Mouse (Mus musculus): ENCODE measurements around the gene Ncan. TPM values are rescaled to one million over a fixed set of nuclear protein-coding genes. Genes with fewer than 3 reads are reported as not detected.

Ncan gene
- polyA plus RNA-seq, 1 experiment: 0.06 TPM

GRCm38 (mm10) chr8:70112401-70113016, 8.2 kb downstream of the Ncan start:
- Histone ChIP-seq H3K27me3 (replicated peaks; ENCODE audit: control insufficient read depth, insufficient read depth, low read length) (no peaks in the 10 kb centered on the region), H3K4me3 (ENCODE audit: insufficient read depth, low read depth, low read length) (no peak overlapping the region), H3K4me1 (ENCODE audit: control insufficient read depth, insufficient read depth, low read length) (no peaks in the 10 kb centered on the region), H3K36me3 (ENCODE audit: control insufficient read depth, insufficient read depth, low read length) (no peaks in the 10 kb centered on the region), H3K27ac (ENCODE audit: insufficient read depth, low read depth, low read length) (no peak overlapping the region)
- TF ChIP-seq POLR2A (IDR thresholded peaks at IDR 0.05; ENCODE audit: low read depth, low read length) (no peak), CTCF (conservative IDR thresholded peaks at IDR 0.05; ENCODE audit: insufficient read depth, insufficient read length, low read depth, low read length) (no peak)
- DNase-seq: no peak
- 7% methylated on average over 43 of the region's 43 CpGs for WGBS

DNA sequence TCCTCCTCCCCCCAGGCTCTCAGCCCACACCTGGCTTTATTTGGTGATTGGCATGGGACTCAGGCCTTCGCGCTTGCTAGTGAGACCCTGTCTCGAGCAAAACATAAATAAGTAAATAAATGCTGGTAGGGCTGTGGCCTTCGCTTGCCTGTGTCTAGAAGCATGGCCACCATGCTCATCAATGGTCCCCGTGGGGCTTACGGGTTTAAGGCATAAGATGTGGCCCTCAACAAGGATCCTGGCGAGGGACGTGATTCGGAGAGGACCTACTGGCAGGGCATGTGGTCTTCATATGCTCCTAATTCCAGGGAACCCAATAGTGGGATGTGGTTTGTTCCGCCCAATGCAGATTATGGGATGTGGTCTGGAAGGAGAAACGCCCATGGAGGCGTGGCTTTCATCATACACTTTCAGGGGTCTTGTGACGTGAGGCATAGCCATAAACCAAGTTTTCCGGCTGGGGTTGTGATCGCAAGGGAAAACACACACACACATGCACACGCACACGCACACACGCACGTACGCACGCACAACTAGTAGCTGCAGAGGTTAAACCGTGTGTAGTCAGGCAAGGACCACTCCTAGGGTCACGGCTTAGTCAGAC, 9.4 kb downstream of the Ncan start:
- Histone ChIP-seq H3K4me1 (ENCODE audit: control insufficient read depth, insufficient read depth, low read length) (no peaks in the 10 kb centered on the region), H3K36me3 (ENCODE audit: control insufficient read depth, insufficient read depth, low read length) (no peaks in the 10 kb centered on the region), H3K4me3 (ENCODE audit: insufficient read depth, low read depth, low read length) (no peak overlapping the region), H3K27ac (ENCODE audit: insufficient read depth, low read depth, low read length) (no peak overlapping the region), H3K27me3 (replicated peaks; ENCODE audit: control insufficient read depth, insufficient read depth, low read length) (no peaks in the 10 kb centered on the region)
- no peak for TF ChIP-seq POLR2A (IDR thresholded peaks at IDR 0.05; ENCODE audit: low read depth, low read length)
- no peak for TF ChIP-seq CTCF (conservative IDR thresholded peaks at IDR 0.05; ENCODE audit: insufficient read depth, insufficient read length, low read depth, low read length)
- WGBS: 49% methylated on average over 23 of the region's 23 CpGs
- DNase-seq: no peak

DNA sequence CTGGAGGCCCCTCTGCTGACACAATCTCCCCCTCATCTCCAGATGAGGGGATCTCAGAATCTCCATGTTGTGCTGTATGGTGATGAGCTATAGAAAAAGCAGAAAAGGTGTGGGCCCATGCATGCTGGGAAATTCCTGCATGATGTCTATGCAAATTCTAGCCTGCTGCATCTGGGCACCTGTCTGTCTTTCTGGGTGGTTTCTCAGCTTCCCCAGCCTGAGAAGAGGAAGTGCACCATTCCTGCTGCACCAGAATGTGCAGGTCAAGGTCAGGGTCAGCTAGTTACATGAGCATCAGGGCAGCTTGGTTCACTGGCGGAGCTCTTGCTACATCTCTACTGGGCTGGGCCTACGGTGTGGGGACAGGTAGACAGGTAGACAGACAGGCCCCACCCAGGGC, 10.2 kb downstream of the Ncan start:
- H3K27ac ChIP-seq (ENCODE audit: insufficient read depth, low read depth, low read length): no peak overlapping the region
- no peak for DNase-seq
- 87% methylated on average over 2 of the region's 2 CpGs for WGBS
- TF ChIP-seq POLR2A (IDR thresholded peaks at IDR 0.05; ENCODE audit: low read depth, low read length) (no peak), CTCF (conservative IDR thresholded peaks at IDR 0.05; ENCODE audit: insufficient read depth, insufficient read length, low read depth, low read length) (no peak)
- no peaks in the 10 kb centered on the region for H3K27me3 ChIP-seq (replicated peaks; ENCODE audit: control insufficient read depth, insufficient read depth, low read length)
- no peaks in the 10 kb centered on the region for H3K4me1 ChIP-seq (ENCODE audit: control insufficient read depth, insufficient read depth, low read length)
- H3K4me3 ChIP-seq (ENCODE audit: insufficient read depth, low read depth, low read length): no peak overlapping the region
- no peaks in the 10 kb centered on the region for H3K36me3 ChIP-seq (ENCODE audit: control insufficient read depth, insufficient read depth, low read length)

- no peak for TF ChIP-seq CTCF (conservative IDR thresholded peaks at IDR 0.05; ENCODE audit: insufficient read depth, insufficient read length, low read depth, low read length)
- TF ChIP-seq POLR2A (IDR thresholded peaks at IDR 0.05; ENCODE audit: low read depth, low read length): no peak
- no peak overlapping the region for H3K27ac ChIP-seq (ENCODE audit: insufficient read depth, low read depth, low read length)
- no peaks in the 10 kb centered on the region for H3K27me3 ChIP-seq (replicated peaks; ENCODE audit: control insufficient read depth, insufficient read depth, low read length)
- H3K36me3 ChIP-seq (ENCODE audit: control insufficient read depth, insufficient read depth, low read length): no peaks in the 10 kb centered on the region
- no peak for DNase-seq
- 65% methylated on average over 7 of the region's 7 CpGs for WGBS
- H3K4me3 ChIP-seq (ENCODE audit: insufficient read depth, low read depth, low read length): no peak overlapping the region
- H3K4me1 ChIP-seq (ENCODE audit: control insufficient read depth, insufficient read depth, low read length): no peaks in the 10 kb centered on the region
Measured at GRCm38 (mm10) chr8:70104922-70105321, 15.8 kb downstream of the Ncan start.

DNA sequence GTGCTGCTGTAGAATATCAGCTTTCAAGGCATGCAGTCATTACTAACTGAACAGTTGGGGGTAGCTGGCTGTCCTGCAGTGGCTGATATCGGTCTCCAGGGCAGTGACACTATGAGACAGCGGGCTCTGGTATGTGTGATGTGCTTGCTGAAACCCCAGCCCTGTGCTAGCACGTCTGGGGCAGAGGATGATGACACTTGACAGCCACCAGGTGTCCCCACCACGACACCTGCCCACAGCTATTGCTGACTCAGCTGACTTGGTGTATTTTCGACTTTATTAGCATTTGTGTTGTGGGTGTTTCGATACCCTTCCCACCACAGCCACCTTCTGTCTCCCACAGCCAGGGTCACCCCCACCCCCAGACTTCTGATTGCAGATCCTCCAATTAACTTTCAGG, 16.2 kb downstream of the Ncan start:
- no peak overlapping the region for H3K4me3 ChIP-seq (ENCODE audit: insufficient read depth, low read depth, low read length)
- peak; percentile 52 for DNase-seq
- no peaks in the 10 kb centered on the region for H3K4me1 ChIP-seq (ENCODE audit: control insufficient read depth, insufficient read depth, low read length)
- no peaks in the 10 kb centered on the region for H3K27me3 ChIP-seq (replicated peaks; ENCODE audit: control insufficient read depth, insufficient read depth, low read length)
- no peak overlapping the region for H3K27ac ChIP-seq (ENCODE audit: insufficient read depth, low read depth, low read length)
- TF ChIP-seq CTCF (conservative IDR thresholded peaks at IDR 0.05; ENCODE audit: insufficient read depth, insufficient read length, low read depth, low read length): peak; percentile 88
- no peak for TF ChIP-seq POLR2A (IDR thresholded peaks at IDR 0.05; ENCODE audit: low read depth, low read length)
- 11% methylated on average over 6 of the region's 6 CpGs for WGBS
- H3K36me3 ChIP-seq (ENCODE audit: control insufficient read depth, insufficient read depth, low read length): no peaks in the 10 kb centered on the region

DNA sequence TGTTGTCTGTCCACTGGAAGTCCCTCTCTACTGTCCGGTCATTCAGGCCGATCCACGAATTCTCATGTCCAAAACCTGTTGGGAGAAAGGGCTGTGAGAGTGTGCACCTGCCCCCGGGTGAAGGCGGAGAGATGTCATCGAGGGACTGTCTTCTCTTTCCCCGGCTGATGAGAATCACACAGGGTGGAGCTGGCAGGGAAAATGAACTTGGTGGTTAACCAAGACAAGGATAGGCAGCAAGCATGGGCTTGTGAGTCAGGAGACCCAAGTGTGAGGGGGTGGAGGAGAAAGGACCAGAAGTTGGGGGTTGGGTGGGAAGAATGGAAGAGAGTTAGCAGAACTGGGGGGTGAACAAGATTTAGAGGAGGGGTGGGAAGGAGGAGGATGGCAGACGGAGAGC, 20.4 kb downstream of the Ncan start:
- no peaks in the 10 kb centered on the region for H3K4me1 ChIP-seq (ENCODE audit: control insufficient read depth, insufficient read depth, low read length)
- DNase-seq: no peak
- WGBS: 76% methylated on average over 8 of the region's 8 CpGs
- H3K36me3 ChIP-seq (ENCODE audit: control insufficient read depth, insufficient read depth, low read length): no peaks in the 10 kb centered on the region
- H3K27ac ChIP-seq (ENCODE audit: insufficient read depth, low read depth, low read length): no peak overlapping the region
- H3K27me3 ChIP-seq (replicated peaks; ENCODE audit: control insufficient read depth, insufficient read depth, low read length): no peaks in the 10 kb centered on the region
- no peak for TF ChIP-seq POLR2A (IDR thresholded peaks at IDR 0.05; ENCODE audit: low read depth, low read length)
- TF ChIP-seq CTCF (conservative IDR thresholded peaks at IDR 0.05; ENCODE audit: insufficient read depth, insufficient read length, low read depth, low read length): no peak
- H3K4me3 ChIP-seq (ENCODE audit: insufficient read depth, low read depth, low read length): no peak overlapping the region

DNA sequence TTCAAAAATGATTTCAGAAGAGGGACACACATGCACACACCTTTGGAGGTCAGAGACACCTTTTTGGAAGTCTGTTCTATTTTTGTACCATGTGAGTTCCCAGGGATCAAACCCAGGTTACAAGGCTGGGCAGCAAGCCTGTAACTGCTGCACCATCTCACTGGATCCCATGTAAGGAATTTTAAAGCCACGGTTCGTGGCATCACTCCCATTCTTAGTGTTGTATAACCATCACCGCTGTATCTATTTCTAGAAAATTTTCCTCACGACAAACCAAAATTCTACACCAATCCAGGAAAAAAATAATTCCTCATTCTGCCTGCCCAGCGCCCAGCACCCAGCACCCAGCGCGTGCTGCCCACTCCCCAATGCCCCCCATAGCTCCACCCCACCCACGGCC, 21.4 kb downstream of the Ncan start:
- Histone ChIP-seq H3K4me1 (ENCODE audit: control insufficient read depth, insufficient read depth, low read length) (no peaks in the 10 kb centered on the region), H3K36me3 (ENCODE audit: control insufficient read depth, insufficient read depth, low read length) (no peaks in the 10 kb centered on the region), H3K27me3 (replicated peaks; ENCODE audit: control insufficient read depth, insufficient read depth, low read length) (no peaks in the 10 kb centered on the region), H3K27ac (ENCODE audit: insufficient read depth, low read depth, low read length) (no peak overlapping the region), H3K4me3 (ENCODE audit: insufficient read depth, low read depth, low read length) (no peak overlapping the region)
- DNase-seq: no peak
- no peak for TF ChIP-seq POLR2A (IDR thresholded peaks at IDR 0.05; ENCODE audit: low read depth, low read length)
- TF ChIP-seq CTCF (conservative IDR thresholded peaks at IDR 0.05; ENCODE audit: insufficient read depth, insufficient read length, low read depth, low read length): no peak
- 69% methylated on average over 8 of the region's 8 CpGs for WGBS

Data from kidney, adult 2 months (tissue).